Mouse (Mus musculus): Measurements from ENCODE around the gene Rexo1. TPM values are rescaled to one million over a fixed set of nuclear protein-coding genes. Genes with fewer than 3 reads are reported as not detected.

Gene Rexo1
- total and polyA plus RNA-seq, 2 experiments from 2014 or later = 27.6 to 51.0 TPM

GRCm38 (mm10) chr10:80557346-80557965, 3.9 kb downstream of the Rexo1 start:
- Histone ChIP-seq H3K9ac (replicated peaks; ENCODE audit: low read length) (0 out of 2 replicates have a peak overlapping the region, but pooled peaks have one; percentile 2), H3K27me3 (ENCODE audit: insufficient read depth, low read length) (no peaks in the 10 kb centered on the region), H3K4me1 (ENCODE audit: insufficient read depth, low read length) (peaks cover 9% of the 10 kb centered on the region), H3K9me3 (ENCODE audit: low read length) (no peaks in the 10 kb centered on the region), H3K4me3 (ENCODE audit: low read length) (no peak overlapping the region), H3K36me3 (ENCODE audit: insufficient read depth, low read length) (no peaks in the 10 kb centered on the region), H3K27ac (no peak overlapping the region), H3K4me2 (ENCODE audit: low read depth, low read length) (no peak overlapping the region)
- DNase-seq (ENCODE audit: low spot score) (peak; percentile 85), ATAC-seq (no peak)
- TF ChIP-seq CTCF (IDR thresholded peaks at IDR 0.05; ENCODE audit: low read depth) = peak; percentile 80
- 22% methylated on average over 5 of the region's 5 CpGs for WGBS

- Histone ChIP-seq H3K4me2 (ENCODE audit: low read depth, low read length) (no peak overlapping the region), H3K27ac (no peak overlapping the region), H3K4me3 (ENCODE audit: low read length) (no peak overlapping the region), H3K27me3 (ENCODE audit: insufficient read depth, low read length) (no peaks in the 10 kb centered on the region), H3K9me3 (ENCODE audit: low read length) (no peaks in the 10 kb centered on the region), H3K4me1 (ENCODE audit: insufficient read depth, low read length) (no peaks in the 10 kb centered on the region), H3K36me3 (ENCODE audit: insufficient read depth, low read length) (peaks cover 15% of the 10 kb centered on the region; the same call in 1 of the 2 replicates), H3K9ac (replicated peaks; ENCODE audit: low read length) (no peak overlapping the region)
- no peak for TF ChIP-seq CTCF (IDR thresholded peaks at IDR 0.05; ENCODE audit: low read depth)
- DNase-seq (ENCODE audit: low spot score) = no peak
- 93% methylated on average over 6 of the region's 6 CpGs for WGBS
- ATAC-seq = no peak
These were observed 7.4 kb downstream of the Rexo1 start for GRCm38 (mm10) chr10:80553997-80554396.

- Histone ChIP-seq H3K4me1 (ENCODE audit: insufficient read depth, low read length) (no peaks in the 10 kb centered on the region), H3K9me3 (ENCODE audit: low read length) (no peaks in the 10 kb centered on the region), H3K4me2 (ENCODE audit: low read depth, low read length) (no peak overlapping the region), H3K9ac (replicated peaks; ENCODE audit: low read length) (no peak overlapping the region), H3K36me3 (ENCODE audit: insufficient read depth, low read length) (peaks cover 15% of the 10 kb centered on the region; the same call in 1 of the 2 replicates), H3K27ac (no peak overlapping the region), H3K4me3 (ENCODE audit: low read length) (no peak overlapping the region), H3K27me3 (ENCODE audit: insufficient read depth, low read length) (no peaks in the 10 kb centered on the region)
- no peak for TF ChIP-seq CTCF (IDR thresholded peaks at IDR 0.05; ENCODE audit: low read depth)
- ATAC-seq (no peak), DNase-seq (ENCODE audit: low spot score) (no peak)
- 92% methylated on average over 8 of the region's 8 CpGs for WGBS
These were observed 7.8 kb downstream of the Rexo1 start for GRCm38 (mm10) chr10:80553575-80553974.

DNA sequence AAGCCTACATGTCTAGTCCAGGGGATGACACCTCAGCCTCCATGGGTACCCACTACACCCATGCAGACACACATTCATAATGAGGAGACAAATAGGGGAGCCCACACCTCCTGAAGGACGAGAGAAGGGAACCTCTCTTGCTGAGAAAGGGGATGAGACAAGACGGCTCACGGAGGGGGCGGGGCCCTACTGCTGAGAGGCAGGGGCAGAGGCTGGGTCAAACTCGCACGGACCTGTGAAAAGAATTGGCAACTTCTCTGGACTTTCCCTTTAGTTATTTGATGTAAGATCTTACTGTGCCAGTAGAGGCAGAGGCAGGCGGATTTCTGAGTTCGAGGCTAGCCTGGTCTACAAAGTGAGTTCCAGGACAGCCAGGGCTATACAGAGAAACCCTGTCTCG, 9.0 kb downstream of the Rexo1 start:
- Histone ChIP-seq H3K36me3 (ENCODE audit: insufficient read depth, low read length) (peaks cover 20% of the 10 kb centered on the region; the same call in 1 of the 2 replicates), H3K27me3 (ENCODE audit: insufficient read depth, low read length) (no peaks in the 10 kb centered on the region), H3K4me2 (ENCODE audit: low read depth, low read length) (no peak overlapping the region), H3K4me3 (ENCODE audit: low read length) (no peak overlapping the region), H3K4me1 (ENCODE audit: insufficient read depth, low read length) (no peaks in the 10 kb centered on the region), H3K9ac (replicated peaks; ENCODE audit: low read length) (no peak overlapping the region), H3K27ac (no peak overlapping the region), H3K9me3 (ENCODE audit: low read length) (no peaks in the 10 kb centered on the region)
- no peak for TF ChIP-seq CTCF (IDR thresholded peaks at IDR 0.05; ENCODE audit: low read depth)
- ATAC-seq (no peak), DNase-seq (ENCODE audit: low spot score) (no peak)
- WGBS = 60% methylated on average over 9 of the region's 9 CpGs

- DNase-seq (ENCODE audit: low spot score) (no peak), ATAC-seq (no peak)
- no peaks in the 10 kb centered on the region for H3K4me1 ChIP-seq (ENCODE audit: insufficient read depth, low read length)
- no peak overlapping the region for H3K27ac ChIP-seq
- no peak overlapping the region for H3K4me2 ChIP-seq (ENCODE audit: low read depth, low read length)
- TF ChIP-seq CTCF (IDR thresholded peaks at IDR 0.05; ENCODE audit: low read depth) = no peak
- H3K27me3 ChIP-seq (ENCODE audit: insufficient read depth, low read length) = no peaks in the 10 kb centered on the region
- peaks cover 50% of the 10 kb centered on the region for H3K36me3 ChIP-seq (ENCODE audit: insufficient read depth, low read length)
- no peak overlapping the region for H3K9ac ChIP-seq (replicated peaks; ENCODE audit: low read length)
- no peak overlapping the region for H3K4me3 ChIP-seq (ENCODE audit: low read length)
- no peaks in the 10 kb centered on the region for H3K9me3 ChIP-seq (ENCODE audit: low read length)
- 86% methylated on average over 21 of the region's 21 CpGs for WGBS
These were observed 12.1 kb downstream of the Rexo1 start for GRCm38 (mm10) chr10:80549279-80549678.

GRCm38 (mm10) chr10:80548428-80549006, 12.8 kb downstream of the Rexo1 start:
- DNase-seq (ENCODE audit: low spot score) = peak; percentile 85
- Histone ChIP-seq H3K9ac (replicated peaks; ENCODE audit: low read length) (no peak overlapping the region), H3K27me3 (ENCODE audit: insufficient read depth, low read length) (no peaks in the 10 kb centered on the region), H3K4me2 (ENCODE audit: low read depth, low read length) (no peak overlapping the region), H3K36me3 (ENCODE audit: insufficient read depth, low read length) (peaks cover 57% of the 10 kb centered on the region), H3K4me3 (ENCODE audit: low read length) (no peak overlapping the region), H3K9me3 (ENCODE audit: low read length) (no peaks in the 10 kb centered on the region), H3K4me1 (ENCODE audit: insufficient read depth, low read length) (no peaks in the 10 kb centered on the region), H3K27ac (no peak overlapping the region)
- 73% methylated on average over 10 of the region's 10 CpGs for WGBS
- peak; percentile 95 for TF ChIP-seq CTCF (IDR thresholded peaks at IDR 0.05; ENCODE audit: low read depth)
- peak; percentile 74 for ATAC-seq

- WGBS = 88% methylated on average over 15 of the region's 15 CpGs
- no peaks in the 10 kb centered on the region for H3K4me1 ChIP-seq (ENCODE audit: insufficient read depth, low read length)
- TF ChIP-seq CTCF (IDR thresholded peaks at IDR 0.05; ENCODE audit: low read depth) = no peak
- no peak overlapping the region for H3K4me3 ChIP-seq (ENCODE audit: low read length)
- DNase-seq (ENCODE audit: low spot score) = no peak
- ATAC-seq = no peak
- no peaks in the 10 kb centered on the region for H3K27me3 ChIP-seq (ENCODE audit: insufficient read depth, low read length)
- no peak overlapping the region for H3K4me2 ChIP-seq (ENCODE audit: low read depth, low read length)
- peaks cover 67% of the 10 kb centered on the region for H3K36me3 ChIP-seq (ENCODE audit: insufficient read depth, low read length)
- no peaks in the 10 kb centered on the region for H3K9me3 ChIP-seq (ENCODE audit: low read length)
- no peak overlapping the region for H3K27ac ChIP-seq
- no peak overlapping the region for H3K9ac ChIP-seq (replicated peaks; ENCODE audit: low read length)
These were observed 13.8 kb downstream of the Rexo1 start for GRCm38 (mm10) chr10:80547539-80547938.
